Mouse (Mus musculus) heart, adult 2 months (tissue): ENCODE results near the gene Nrarp.

ENCODE experiments used
- CTCF ChIP-seq: fragments of 200-600 bp; IDR thresholded peaks from 2 replicates; pipeline ENCODE4 v1.8.1; 2022; ENCODE audit warnings: antibody characterized with exemption, mild to moderate bottlenecking, moderate library complexity
- EP300 ChIP-seq: fragments of 200-500 bp; IDR thresholded peaks from 2 replicates; pipeline ENCODE4 v1.6.1; 2011; ENCODE audit warnings: low read depth, low read length, control low read depth; ENCODE audit not compliant: insufficient read depth
- POLR2A ChIP-seq: fragments of 200-500 bp; IDR thresholded peaks from 2 replicates; pipeline ENCODE4 v1.6.1; 2011; ENCODE audit warnings: mild to moderate bottlenecking, low read depth, low read length, control low read depth; ENCODE audit not compliant: insufficient read depth

DNA sequence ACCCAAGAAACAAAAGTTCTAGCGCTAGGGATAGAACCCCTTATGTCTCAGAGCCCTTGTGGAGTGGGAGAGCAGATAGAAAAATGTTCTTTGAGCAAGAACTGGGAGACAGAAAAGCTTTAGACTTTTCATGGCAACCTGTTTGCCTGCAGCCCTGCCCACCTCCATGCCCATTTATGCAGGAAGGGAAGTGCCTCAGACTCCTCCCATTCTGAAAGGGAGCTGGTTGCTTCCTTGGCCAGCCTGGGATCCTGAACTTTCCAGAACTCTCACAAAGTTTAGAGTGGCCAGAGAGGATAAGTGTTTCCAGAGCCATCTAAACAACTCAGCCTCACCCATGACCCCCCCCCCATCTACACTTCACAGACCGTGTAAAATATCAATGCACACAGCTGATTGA, 16.6 kb downstream of the Nrarp start:
- TF ChIP-seq POLR2A: no peak
- TF ChIP-seq CTCF: no peak
- no peak for TF ChIP-seq EP300
